Mouse (Mus musculus) limb, embryonic 15.5 days (tissue): ENCODE data around the gene Fance. TPM values are rescaled to one million over a fixed set of nuclear protein-coding genes. Genes with fewer than 3 reads are reported as not detected.

Experiments used
- ATAC-seq: fragments of 200-750 bp; cut with Nextera tagmentation; 2 replicates; pipeline ENCODE4 v1.8.0; 2017; ENCODE audit warnings: low read depth, moderate TSS enrichment; ENCODE audit not compliant: insufficient number of reproducible peaks, low FRiP score, low TSS enrichment
- H3K27ac ChIP-seq: fragments of 300-500 bp; sonication (generic); 2 replicates; pipeline ENCODE4 v1.5.1; 2015; ENCODE audit warnings: moderate library complexity, mild to moderate bottlenecking, inconsistent platforms
- H3K27me3 ChIP-seq: fragments of 300-500 bp; sonication (generic); 2 replicates; pipeline ENCODE4 v1.6.1; 2015; ENCODE audit warnings: inconsistent platforms
- H3K36me3 ChIP-seq: fragments of 300-500 bp; sonication (generic); 2 replicates; pipeline ENCODE4 v1.6.1; 2015; ENCODE audit warnings: inconsistent platforms
- H3K4me1 ChIP-seq: fragments of 300-500 bp; sonication (generic); 2 replicates; pipeline ENCODE4 v1.6.1; 2015; ENCODE audit warnings: inconsistent platforms
- H3K4me2 ChIP-seq: fragments of 300-500 bp; sonication (generic); 2 replicates; pipeline ENCODE4 v1.6.1; 2015; ENCODE audit warnings: mild to moderate bottlenecking, inconsistent platforms
- H3K4me3 ChIP-seq: fragments of 300-500 bp; sonication (generic); 2 replicates; pipeline ENCODE4 v1.5.1; 2015; ENCODE audit warnings: mild to moderate bottlenecking, inconsistent platforms
- H3K9ac ChIP-seq: fragments of 300-500 bp; sonication (generic); 2 replicates; pipeline ENCODE4 v1.6.1; 2015; ENCODE audit warnings: inconsistent platforms
- H3K9me3 ChIP-seq: fragments of 300-500 bp; sonication (generic); 2 replicates; pipeline ENCODE4 v1.6.1; 2016; ENCODE audit warnings: inconsistent platforms
- WGBS: fragments of 180-500 bp; shearing (Covaris S2); methylation state at CpG from one replicate; pipeline ENCODE4 v1.1.7; 2015; 5-methylcytosine and 5-hydroxymethylcytosine counted together
- polyA plus RNA-seq: library from polyadenylated mRNA; unstranded; fragments of >200 nt; fragmentation: Nextera tagmentation; extraction: Ambion mirVana; gene quantifications from 2 replicates; pipeline ENCODE4 v1.2.1, GENCODE M21; 2015

Fance gene
- polyA plus RNA-seq, 1 experiment from 2014 or later, result 33.9 TPM

DNA sequence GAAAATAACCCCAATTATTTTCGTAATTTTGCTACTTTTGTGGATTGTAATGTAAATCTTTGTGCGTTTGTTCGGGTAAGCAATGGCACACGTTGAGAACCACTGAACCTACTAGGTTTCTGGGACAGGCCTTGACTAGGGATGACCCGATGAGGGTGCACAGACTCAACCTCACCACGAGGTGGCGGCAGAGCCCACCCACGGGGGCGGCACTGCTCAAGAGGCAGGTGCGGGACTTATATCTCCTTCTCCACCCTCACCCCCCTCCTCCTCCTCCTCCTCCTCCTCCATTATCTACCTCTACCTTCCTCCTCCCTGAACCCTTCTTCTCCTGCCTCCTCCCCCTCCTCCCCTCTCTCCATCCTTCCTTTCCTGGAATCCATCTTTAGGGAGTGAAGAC lies 60.5 kb downstream of the Fance start:
- peaks cover 31% of the 10 kb centered on the region for H3K27me3 ChIP-seq
- no peaks in the 10 kb centered on the region for H3K9me3 ChIP-seq
- WGBS, result 17% methylated on average over 10 of the region's 10 CpGs
- peaks cover 7% of the 10 kb centered on the region for H3K4me1 ChIP-seq
- no peak overlapping the region for H3K4me2 ChIP-seq
- H3K36me3 ChIP-seq, result no peaks in the 10 kb centered on the region
- no peak overlapping the region for H3K9ac ChIP-seq
- ATAC-seq, result no peak
- H3K27ac ChIP-seq, result no peak overlapping the region
- no peak overlapping the region for H3K4me3 ChIP-seq

- no peaks in the 10 kb centered on the region for H3K9me3 ChIP-seq
- no peaks in the 10 kb centered on the region for H3K36me3 ChIP-seq
- H3K4me1 ChIP-seq, result peaks cover 7% of the 10 kb centered on the region
- WGBS, result 22% methylated on average over 15 of the region's 16 CpGs
- H3K4me2 ChIP-seq, result no peak overlapping the region
- ATAC-seq, result no peak
- no peak overlapping the region for H3K27ac ChIP-seq
- H3K9ac ChIP-seq, result no peak overlapping the region
- no peak overlapping the region for H3K4me3 ChIP-seq
- peaks cover 31% of the 10 kb centered on the region for H3K27me3 ChIP-seq
These were observed 61.2 kb downstream of the Fance start for GRCm38 (mm10) chr17:28374494-28374893.

DNA sequence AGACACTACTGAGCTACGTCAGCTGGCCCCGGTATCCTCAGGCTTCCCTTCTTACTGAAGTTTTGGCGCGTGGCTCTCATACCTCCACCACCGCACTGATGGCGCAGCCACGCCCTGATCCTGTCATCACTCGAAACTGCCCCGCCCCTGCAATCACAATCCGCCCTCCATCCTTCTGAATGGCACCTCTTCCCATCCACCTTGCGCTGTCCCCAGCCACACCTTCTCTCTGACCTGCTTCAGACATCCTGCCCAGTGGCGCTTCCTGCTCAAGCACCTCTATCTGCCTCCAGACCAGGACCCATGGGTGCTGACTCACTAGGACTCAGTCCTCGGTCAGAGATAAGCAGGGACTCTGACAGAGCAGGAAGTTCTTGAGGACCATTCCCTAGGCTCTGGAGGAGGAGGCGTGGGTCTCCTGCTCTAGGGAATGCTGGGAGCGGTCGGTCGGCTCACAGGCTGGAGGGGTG lies 62.3 kb downstream of the Fance start:
- Histone ChIP-seq H3K4me3 (no peak overlapping the region), H3K36me3 (no peaks in the 10 kb centered on the region), H3K9me3 (no peaks in the 10 kb centered on the region), H3K4me2 (no peak overlapping the region), H3K27me3 (peaks cover 31% of the 10 kb centered on the region), H3K9ac (no peak overlapping the region), H3K4me1 (peaks cover 7% of the 10 kb centered on the region), H3K27ac (no peak overlapping the region)
- no peak for ATAC-seq
- 7% methylated on average over 17 of the region's 17 CpGs for WGBS

Other genes with a start within 250 kb of the Fance start
- 1.5 TPM in 2 replicates for gene Tcp11, start 232.9 kb upstream of the Fance start, polyA plus RNA-seq
- 4.2 and 6.9 TPM in 2 replicates for gene Scube3, start 171.4 kb upstream of the Fance start, polyA plus RNA-seq
- gene Zfp523, start 136.4 kb upstream of the Fance start, polyA plus RNA-seq, result 30.9 and 33.6 TPM in 2 replicates
- 19.2 and 20.5 TPM in 2 replicates for gene Def6, start 105.7 kb upstream of the Fance start, polyA plus RNA-seq
- gene Ppard, start 80.8 kb upstream of the Fance start, polyA plus RNA-seq, result 3.4 and 3.6 TPM in 2 replicates
- 509 and 665 TPM in 2 replicates for gene Rpl10a, start 15.0 kb downstream of the Fance start, polyA plus RNA-seq
- 15.5 and 16.2 TPM in 2 replicates for gene Tead3, start 37.3 kb downstream of the Fance start, polyA plus RNA-seq
- 5.4 and 6.2 TPM in 2 replicates for gene Tulp1, start 51.7 kb downstream of the Fance start, polyA plus RNA-seq
- 29.8 and 42.1 TPM in 2 replicates for gene Fkbp5, start 204.0 kb downstream of the Fance start, polyA plus RNA-seq
- not detected in 2 replicates for gene Armc12, start 217.3 kb downstream of the Fance start, polyA plus RNA-seq
- gene Clpsl2, start 235.9 kb downstream of the Fance start, polyA plus RNA-seq, result not detected in 2 replicates
- gene Clps, start 247.2 kb downstream of the Fance start, polyA plus RNA-seq, result 0.47 and 1.8 TPM in 2 replicates